Mouse (Mus musculus) hindlimb bud, embryonic 11.5 days (tissue): ENCODE measurements around the gene Olfr272.

ENCODE experiments used
- DNase-seq: peaks from one replicate; pipeline ENCODE4 v3.0.0-alpha.2; 2012; ENCODE audit warnings: low read depth, low spot score; ENCODE audit errors: extremely low spot score

Olfr272 gene

GRCm38 (mm10) chr4:52919078-52919477 is at the start of gene Olfr272:
Gene Olfr272, minus strand, starts transcription at chr4:52919178.
- no peak for DNase-seq

GRCm38 (mm10) chr4:52964247-52964646 is 45.3 kb upstream of the Olfr272 start, which contains the start of gene Olfr270:
Gene Olfr270, plus strand, starts transcription at chr4:52964547.
- no peak for DNase-seq

DNA sequence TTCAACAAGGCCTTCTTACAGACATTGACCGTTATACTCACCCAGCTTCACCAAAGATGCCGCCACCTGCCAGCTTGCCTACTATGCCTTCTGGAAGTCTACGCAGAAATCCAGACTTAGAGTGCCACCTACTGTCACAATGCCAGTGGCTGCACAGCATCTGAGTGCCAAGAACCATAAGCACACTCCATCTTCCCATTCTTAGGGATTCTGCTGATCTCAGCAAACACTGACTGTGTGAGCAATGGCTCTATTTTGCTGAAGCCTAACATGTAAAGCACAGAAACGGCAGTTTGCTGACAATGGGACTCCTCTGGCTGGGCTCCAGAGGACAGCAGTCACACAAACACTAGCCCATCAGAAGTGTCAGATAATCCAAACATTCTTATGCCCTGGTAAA is 39.7 kb upstream of the Olfr272 start:
- DNase-seq: no peak

GRCm38 (mm10) chr4:52949005-52949404 is 30.0 kb upstream of the Olfr272 start:
- no peak for DNase-seq

GRCm38 (mm10) chr4:52946665-52947064 is 27.7 kb upstream of the Olfr272 start:
- no peak for DNase-seq

DNA sequence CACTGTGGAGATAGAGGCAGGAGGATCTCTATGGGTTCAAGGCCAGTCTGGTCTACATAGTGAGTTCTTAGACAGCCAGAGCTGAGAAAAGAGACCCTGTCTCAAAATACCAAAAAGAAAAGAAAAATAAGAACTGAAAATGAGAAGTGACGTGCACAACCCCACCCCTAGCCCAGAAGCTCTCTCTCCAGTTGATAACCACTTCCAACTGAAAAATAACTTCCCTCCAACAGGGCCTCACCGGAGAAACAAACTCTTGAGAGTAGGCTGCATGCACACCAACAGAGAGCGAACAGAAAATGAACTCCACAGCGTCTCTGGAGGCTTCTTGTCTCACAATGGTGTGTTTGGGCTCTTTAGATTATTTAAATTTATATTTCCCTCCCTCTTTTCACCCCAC is 11.5 kb upstream of the Olfr272 start:
- DNase-seq: no peak

DNA sequence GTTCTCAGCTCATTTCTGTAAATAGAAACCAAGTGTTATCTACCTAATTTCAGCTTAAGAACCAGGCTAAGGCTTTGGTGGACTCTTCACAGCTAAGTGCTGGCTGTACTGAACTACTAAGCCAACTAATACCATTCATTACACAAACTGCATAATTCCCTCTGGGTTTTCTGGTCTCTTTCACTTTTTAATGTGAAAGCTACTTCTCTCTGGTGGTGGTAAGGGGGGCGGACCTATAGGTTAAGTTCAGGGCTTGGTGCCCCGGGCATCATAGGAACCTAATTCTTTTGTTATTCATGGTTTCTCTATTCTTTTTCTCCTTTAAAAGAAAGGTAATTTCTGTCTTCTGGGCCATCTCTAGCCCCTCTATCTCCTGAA is 1.7 kb downstream of the Olfr272 start:
- no peak for DNase-seq

DNA sequence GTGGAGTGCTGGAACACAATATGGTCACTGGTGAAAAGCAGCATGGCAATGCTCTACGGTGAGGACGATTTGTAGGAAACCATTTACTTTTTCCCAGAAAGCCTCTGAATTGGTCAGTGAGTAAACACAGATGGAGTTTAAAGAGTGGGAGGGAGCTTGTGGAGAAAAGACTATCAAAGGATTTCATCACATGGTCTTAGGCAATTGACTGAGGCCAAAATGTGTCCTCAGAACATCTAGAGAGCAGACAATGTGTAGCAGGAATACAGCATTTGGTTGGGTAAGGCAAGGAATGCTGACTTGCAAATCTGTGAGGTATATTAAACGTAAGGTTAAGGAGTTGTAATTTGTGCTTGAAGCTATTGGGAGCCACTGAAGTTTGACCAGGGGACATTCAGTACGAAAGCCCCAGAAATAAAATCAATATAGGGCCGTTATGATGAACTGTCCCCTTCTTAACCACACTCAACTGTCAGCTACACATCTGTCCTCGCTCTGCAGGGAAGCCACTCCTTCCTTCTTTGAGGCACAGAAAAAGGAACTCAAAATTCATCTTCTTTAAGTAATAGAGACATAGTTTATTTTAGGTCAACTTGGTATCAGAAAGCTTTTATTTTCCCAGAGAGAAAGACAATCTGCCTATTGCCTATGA is 2.2 kb downstream of the Olfr272 start:
- DNase-seq: no peak

- DNase-seq: no peak
Measured at GRCm38 (mm10) chr4:52912409-52912808, 6.6 kb downstream of the Olfr272 start.

- no peak for DNase-seq
Measured at GRCm38 (mm10) chr4:52909542-52909941, 9.4 kb downstream of the Olfr272 start.

- no peak for DNase-seq
Measured at GRCm38 (mm10) chr4:52864156-52864555, 54.8 kb downstream of the Olfr272 start.
